Mouse (Mus musculus): ENCODE results near the gene Myom1. TPM values are rescaled to one million over a fixed set of nuclear protein-coding genes. Genes with fewer than 3 reads are reported as not detected.

The Myom1 gene
- polyA plus RNA-seq, 1 experiment from 2014 or later = 10.9 TPM

DNA sequence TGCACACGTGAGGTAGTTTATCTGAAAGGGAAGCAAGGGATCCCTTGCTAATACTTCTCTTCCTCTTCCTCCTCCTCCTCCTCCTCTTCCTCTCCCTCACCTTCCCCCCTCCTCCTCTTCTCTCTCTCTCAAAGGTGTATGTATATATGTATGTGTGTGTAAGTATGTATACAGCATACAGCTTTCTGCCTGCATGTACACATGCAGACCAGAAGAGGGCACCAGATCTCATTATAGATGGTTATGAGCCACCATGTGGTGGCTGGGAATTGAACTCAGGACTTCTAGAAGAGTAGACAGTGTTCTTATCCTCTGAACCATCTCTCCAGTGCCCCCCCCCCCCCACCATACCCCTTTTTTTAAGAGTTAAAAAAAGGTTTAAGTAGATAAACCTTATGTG lies 40.2 kb downstream of the Myom1 start:
- no peak overlapping the region for H3K4me3 ChIP-seq
- H3K36me3 ChIP-seq = no peaks in the 10 kb centered on the region
- H3K4me1 ChIP-seq = peaks cover 10% of the 10 kb centered on the region; the same call in 1 of the 2 replicates
- 76% methylated on average over 1 of the region's 1 CpGs for WGBS
- no peaks in the 10 kb centered on the region for H3K9me3 ChIP-seq
- ATAC-seq (ENCODE audit: borderline replicate concordance, extremely low read depth, low FRiP score, low TSS enrichment) = no peak
- no peaks in the 10 kb centered on the region for H3K27me3 ChIP-seq
- no peak overlapping the region for H3K27ac ChIP-seq
- H3K9ac ChIP-seq = no peak overlapping the region
- no peak overlapping the region for H3K4me2 ChIP-seq

DNA sequence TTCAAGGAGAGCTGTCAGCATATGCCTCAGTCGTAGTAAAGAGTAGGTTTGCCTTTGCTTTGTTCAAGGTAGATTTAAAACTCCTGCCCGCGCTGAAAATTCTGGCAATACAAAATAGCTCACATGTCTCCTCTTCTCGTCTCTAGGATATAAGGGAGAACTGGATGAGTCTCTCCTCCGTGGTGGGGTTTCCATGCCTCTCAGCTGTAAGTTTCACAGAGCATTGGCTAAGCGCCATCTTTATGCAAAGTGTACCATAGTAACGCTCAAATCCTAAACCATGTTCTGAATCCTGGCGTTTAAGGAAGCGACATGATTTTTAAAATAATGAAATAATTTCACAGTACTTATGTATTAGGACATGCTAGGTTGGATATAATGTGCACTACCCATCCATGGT lies 43.2 kb downstream of the Myom1 start:
- no peak for ATAC-seq (ENCODE audit: borderline replicate concordance, extremely low read depth, low FRiP score, low TSS enrichment)
- no peak overlapping the region for H3K4me3 ChIP-seq
- H3K27ac ChIP-seq = no peak overlapping the region
- 81% methylated on average over 9 of the region's 9 CpGs for whole genome bisulfite sequencing
- 0 out of 2 replicates have a peak, but pooled peaks cover under 1% of the 10 kb centered on the region for H3K4me1 ChIP-seq
- H3K36me3 ChIP-seq = no peaks in the 10 kb centered on the region
- H3K4me2 ChIP-seq = no peak overlapping the region
- H3K9me3 ChIP-seq = no peaks in the 10 kb centered on the region
- H3K9ac ChIP-seq = no peak overlapping the region
- no peaks in the 10 kb centered on the region for H3K27me3 ChIP-seq

DNA sequence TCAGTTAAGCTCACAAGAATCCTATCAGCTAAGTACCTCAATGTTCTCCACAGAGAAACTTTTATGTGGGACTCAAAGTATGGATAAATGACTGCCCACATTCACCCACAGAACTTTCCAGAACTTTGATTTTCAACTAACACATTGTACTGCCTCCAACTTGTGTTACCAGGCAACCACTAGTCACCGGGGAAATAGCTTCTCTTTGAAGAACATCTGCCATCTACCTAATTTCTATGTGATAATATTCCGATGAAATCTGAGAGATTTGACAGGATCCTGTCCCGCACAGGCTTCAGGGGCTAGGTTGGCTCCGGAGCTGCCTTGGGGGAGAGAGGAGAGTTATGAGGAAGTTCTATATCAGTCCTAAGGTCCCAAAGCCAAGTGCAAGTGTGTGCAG lies 44.4 kb downstream of the Myom1 start:
- Histone ChIP-seq H3K9ac (no peak overlapping the region), H3K27ac (no peak overlapping the region), H3K4me2 (no peak overlapping the region), H3K27me3 (no peaks in the 10 kb centered on the region), H3K4me1 (no peaks in the 10 kb centered on the region), H3K9me3 (no peaks in the 10 kb centered on the region), H3K36me3 (no peaks in the 10 kb centered on the region), H3K4me3 (no peak overlapping the region)
- ATAC-seq (ENCODE audit: borderline replicate concordance, extremely low read depth, low FRiP score, low TSS enrichment) = no peak
- 87% methylated on average over 4 of the region's 4 CpGs for WGBS

DNA sequence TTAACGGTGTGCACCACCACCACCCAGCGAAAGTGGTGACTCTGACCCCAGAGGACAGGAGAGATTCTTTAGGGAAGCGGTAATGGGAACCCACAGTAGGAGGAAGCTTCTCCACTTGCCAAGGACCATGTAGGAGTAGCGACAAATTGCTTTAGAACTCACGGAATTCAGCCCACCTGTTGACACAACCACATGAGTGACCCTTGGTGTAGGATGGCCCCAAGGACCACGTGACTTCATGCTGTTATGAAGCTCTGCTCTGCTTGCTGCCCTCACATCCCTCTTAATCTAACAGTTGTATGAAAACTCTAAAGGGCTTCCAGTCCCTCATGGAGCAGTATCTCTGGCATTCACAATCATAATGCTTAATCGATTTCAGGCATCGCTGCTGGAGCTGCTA lies 46.9 kb downstream of the Myom1 start:
- Histone ChIP-seq H3K27ac (no peak overlapping the region), H3K4me2 (no peak overlapping the region), H3K9me3 (no peaks in the 10 kb centered on the region), H3K4me1 (no peaks in the 10 kb centered on the region), H3K36me3 (no peaks in the 10 kb centered on the region), H3K9ac (no peak overlapping the region), H3K4me3 (no peak overlapping the region), H3K27me3 (no peaks in the 10 kb centered on the region)
- 84% methylated on average over 8 of the region's 8 CpGs for WGBS
- no peak for ATAC-seq (ENCODE audit: borderline replicate concordance, extremely low read depth, low FRiP score, low TSS enrichment)

DNA sequence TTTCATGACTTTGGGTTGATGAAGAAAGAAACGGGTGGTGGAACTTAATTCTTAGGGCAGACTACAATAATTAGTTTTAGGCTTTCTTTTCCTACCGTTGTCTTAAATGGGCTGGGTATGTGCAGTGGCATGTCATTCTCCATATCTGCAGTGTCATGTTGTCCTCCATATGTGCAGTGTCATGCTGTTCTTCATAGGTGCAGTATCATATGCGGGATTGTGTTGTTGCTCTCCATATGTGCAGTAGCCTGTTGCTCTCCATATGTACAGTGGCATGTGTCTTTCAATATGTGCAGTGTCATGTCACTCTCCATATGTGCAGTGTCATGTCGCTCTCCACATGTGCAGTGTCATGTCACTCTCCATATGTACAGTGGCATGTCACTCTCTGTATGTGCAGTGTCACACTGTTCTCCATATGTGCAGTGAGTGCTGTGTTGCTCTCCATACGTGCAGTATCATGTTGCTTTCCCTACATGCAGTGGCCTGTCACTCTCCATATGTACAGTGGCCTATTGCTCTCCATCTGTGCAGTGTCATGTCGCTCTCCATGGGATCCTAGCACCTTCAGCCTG lies 50.8 kb downstream of the Myom1 start:
- Histone ChIP-seq H3K4me1 (no peaks in the 10 kb centered on the region), H3K27ac (no peak overlapping the region), H3K36me3 (no peaks in the 10 kb centered on the region), H3K4me2 (no peak overlapping the region), H3K9ac (no peak overlapping the region), H3K9me3 (no peaks in the 10 kb centered on the region), H3K4me3 (no peak overlapping the region), H3K27me3 (no peaks in the 10 kb centered on the region)
- ATAC-seq (ENCODE audit: borderline replicate concordance, extremely low read depth, low FRiP score, low TSS enrichment) = no peak
- WGBS = 90% methylated on average over 6 of the region's 6 CpGs

DNA sequence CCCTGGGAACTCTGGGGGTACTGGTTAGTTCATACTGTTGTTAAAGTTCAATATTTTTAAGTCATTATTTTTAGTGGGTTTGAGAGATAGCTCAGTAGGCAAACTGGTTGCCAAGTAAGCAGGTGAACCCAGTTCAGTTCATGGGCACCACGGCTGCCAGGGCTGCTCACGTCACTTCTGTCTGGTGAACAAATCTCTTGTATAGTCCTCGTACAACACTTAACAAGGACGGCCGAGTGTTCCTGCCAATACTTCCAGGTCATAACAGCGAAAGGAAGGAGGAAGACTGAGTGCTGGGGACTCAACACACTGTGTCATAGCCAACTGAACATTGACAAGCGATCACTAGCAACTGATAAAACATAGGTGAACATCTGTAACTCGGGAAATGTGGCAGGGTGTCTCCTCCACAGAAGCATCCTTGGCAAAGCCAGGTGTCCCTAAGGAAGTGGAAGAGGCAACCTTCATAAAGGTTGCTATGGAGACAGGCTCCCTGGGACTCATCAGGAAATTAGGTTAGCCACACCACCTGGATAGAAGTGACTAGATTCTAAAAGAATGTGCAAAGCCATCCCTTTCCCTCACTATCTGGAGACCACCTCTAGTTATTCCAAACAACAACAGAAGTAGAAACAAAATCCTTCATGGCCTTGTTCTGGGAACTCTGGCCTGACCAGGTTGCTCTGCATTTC lies 52.9 kb downstream of the Myom1 start:
- no peaks in the 10 kb centered on the region for H3K27me3 ChIP-seq
- no peak overlapping the region for H3K4me2 ChIP-seq
- no peaks in the 10 kb centered on the region for H3K4me1 ChIP-seq
- H3K4me3 ChIP-seq = no peak overlapping the region
- no peak for ATAC-seq (ENCODE audit: borderline replicate concordance, extremely low read depth, low FRiP score, low TSS enrichment)
- H3K9ac ChIP-seq = no peak overlapping the region
- 68% methylated on average over 8 of the region's 8 CpGs for WGBS
- no peaks in the 10 kb centered on the region for H3K36me3 ChIP-seq
- no peak overlapping the region for H3K27ac ChIP-seq
- H3K9me3 ChIP-seq = no peaks in the 10 kb centered on the region

DNA sequence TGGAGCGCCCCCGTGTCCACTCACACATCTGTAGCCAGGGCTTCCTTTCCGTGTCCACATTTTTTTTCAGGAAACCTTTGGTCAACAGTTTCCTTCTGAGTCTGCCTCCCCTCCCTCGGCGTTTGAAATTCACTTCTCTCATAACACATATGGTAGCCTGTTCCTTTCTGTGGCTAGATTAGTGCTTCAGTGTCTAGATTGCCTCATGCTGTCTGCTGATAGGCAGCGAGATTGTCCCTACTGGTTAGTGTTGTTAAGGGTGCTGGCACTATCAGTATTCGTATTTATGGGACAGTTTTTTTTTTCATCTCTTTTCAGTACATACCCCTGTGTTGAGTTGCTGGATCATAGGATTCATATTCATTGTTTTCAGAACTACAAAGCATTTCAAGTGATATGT lies 54.0 kb downstream of the Myom1 start:
- Histone ChIP-seq H3K27ac (no peak overlapping the region), H3K27me3 (no peaks in the 10 kb centered on the region), H3K9ac (no peak overlapping the region), H3K36me3 (no peaks in the 10 kb centered on the region), H3K4me3 (no peak overlapping the region), H3K9me3 (no peaks in the 10 kb centered on the region), H3K4me2 (no peak overlapping the region), H3K4me1 (no peaks in the 10 kb centered on the region)
- ATAC-seq (ENCODE audit: borderline replicate concordance, extremely low read depth, low FRiP score, low TSS enrichment) = no peak
- WGBS = 41% methylated on average over 7 of the region's 7 CpGs

DNA sequence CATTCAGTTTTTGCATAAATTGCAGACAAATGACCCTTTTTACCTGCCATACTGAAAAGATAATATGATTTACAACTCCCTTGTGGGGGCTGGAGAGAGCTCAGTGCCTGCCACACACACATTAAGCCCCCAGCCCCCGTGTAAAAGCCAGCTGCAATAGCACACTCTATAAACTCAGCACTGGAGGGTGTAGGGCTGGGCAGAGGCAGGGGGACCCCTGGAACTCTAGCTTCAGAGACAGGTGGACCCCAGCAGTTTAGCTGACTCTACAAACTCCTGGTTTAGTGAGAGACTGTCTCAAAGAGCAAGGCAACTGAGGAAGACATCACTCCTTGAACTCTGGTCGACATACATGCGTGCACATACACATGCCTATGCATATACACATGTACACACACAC lies 55.3 kb downstream of the Myom1 start:
- Histone ChIP-seq H3K4me2 (no peak overlapping the region), H3K27me3 (no peaks in the 10 kb centered on the region), H3K36me3 (no peaks in the 10 kb centered on the region), H3K9me3 (no peaks in the 10 kb centered on the region), H3K9ac (no peak overlapping the region), H3K4me1 (no peaks in the 10 kb centered on the region), H3K4me3 (no peak overlapping the region), H3K27ac (no peak overlapping the region)
- 79% methylated on average over 3 of the region's 3 CpGs for WGBS
- no peak for ATAC-seq (ENCODE audit: borderline replicate concordance, extremely low read depth, low FRiP score, low TSS enrichment)

DNA sequence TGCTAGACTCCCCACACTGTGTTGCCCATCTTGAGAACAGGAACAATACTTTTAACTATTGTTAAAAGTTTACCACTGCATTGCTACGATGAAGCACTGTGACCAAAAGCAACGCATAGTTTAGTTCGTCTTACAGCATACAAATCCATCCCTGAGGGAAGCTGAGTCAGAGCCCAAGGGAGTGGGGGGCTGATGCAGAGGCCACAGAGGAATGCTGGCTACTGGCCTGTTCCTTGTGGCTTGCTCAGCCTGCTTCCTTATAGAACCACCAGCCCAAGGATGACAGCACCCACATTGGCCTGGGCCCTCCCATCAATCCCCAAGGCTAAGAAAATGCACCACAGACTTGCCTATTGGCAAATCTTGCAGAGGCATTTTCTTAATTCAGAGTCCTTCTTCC lies 56.8 kb downstream of the Myom1 start:
- H3K4me1 ChIP-seq = no peaks in the 10 kb centered on the region
- H3K27ac ChIP-seq = no peak overlapping the region
- no peak overlapping the region for H3K9ac ChIP-seq
- no peak for ATAC-seq (ENCODE audit: borderline replicate concordance, extremely low read depth, low FRiP score, low TSS enrichment)
- H3K36me3 ChIP-seq = no peaks in the 10 kb centered on the region
- no peaks in the 10 kb centered on the region for H3K9me3 ChIP-seq
- 79% methylated on average over 3 of the region's 3 CpGs for WGBS
- no peak overlapping the region for H3K4me3 ChIP-seq
- no peaks in the 10 kb centered on the region for H3K27me3 ChIP-seq
- H3K4me2 ChIP-seq = no peak overlapping the region

DNA sequence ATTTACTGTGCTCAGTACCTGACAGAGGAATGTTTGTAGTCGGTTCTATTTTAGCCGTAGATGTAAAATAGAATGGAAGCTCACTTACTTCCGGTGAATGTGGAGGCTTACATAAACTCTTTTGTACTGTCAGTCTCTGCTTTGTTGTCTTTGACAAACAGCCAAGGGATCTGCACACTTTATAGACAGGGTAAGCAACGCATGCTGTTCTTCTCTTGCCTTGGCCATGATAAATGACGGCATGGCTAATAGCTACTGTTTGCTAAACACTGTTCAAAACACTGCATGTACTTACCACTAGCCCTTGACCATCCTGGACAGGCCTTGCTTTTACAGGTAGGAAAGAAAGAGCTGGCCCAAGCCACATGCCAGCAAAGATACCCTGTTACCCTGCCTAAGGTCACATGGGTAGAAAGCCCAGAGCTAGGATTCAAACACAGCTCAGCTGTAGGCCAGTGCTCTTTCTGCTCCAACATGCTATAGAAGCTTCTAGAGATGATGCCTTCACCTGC lies 59.7 kb downstream of the Myom1 start:
- no peak overlapping the region for H3K27ac ChIP-seq
- no peaks in the 10 kb centered on the region for H3K27me3 ChIP-seq
- no peak overlapping the region for H3K4me2 ChIP-seq
- no peak overlapping the region for H3K9ac ChIP-seq
- no peak overlapping the region for H3K4me3 ChIP-seq
- ATAC-seq (ENCODE audit: borderline replicate concordance, extremely low read depth, low FRiP score, low TSS enrichment) = no peak
- no peaks in the 10 kb centered on the region for H3K4me1 ChIP-seq
- no peaks in the 10 kb centered on the region for H3K9me3 ChIP-seq
- 62% methylated on average over 5 of the region's 5 CpGs for WGBS
- H3K36me3 ChIP-seq = no peaks in the 10 kb centered on the region

DNA sequence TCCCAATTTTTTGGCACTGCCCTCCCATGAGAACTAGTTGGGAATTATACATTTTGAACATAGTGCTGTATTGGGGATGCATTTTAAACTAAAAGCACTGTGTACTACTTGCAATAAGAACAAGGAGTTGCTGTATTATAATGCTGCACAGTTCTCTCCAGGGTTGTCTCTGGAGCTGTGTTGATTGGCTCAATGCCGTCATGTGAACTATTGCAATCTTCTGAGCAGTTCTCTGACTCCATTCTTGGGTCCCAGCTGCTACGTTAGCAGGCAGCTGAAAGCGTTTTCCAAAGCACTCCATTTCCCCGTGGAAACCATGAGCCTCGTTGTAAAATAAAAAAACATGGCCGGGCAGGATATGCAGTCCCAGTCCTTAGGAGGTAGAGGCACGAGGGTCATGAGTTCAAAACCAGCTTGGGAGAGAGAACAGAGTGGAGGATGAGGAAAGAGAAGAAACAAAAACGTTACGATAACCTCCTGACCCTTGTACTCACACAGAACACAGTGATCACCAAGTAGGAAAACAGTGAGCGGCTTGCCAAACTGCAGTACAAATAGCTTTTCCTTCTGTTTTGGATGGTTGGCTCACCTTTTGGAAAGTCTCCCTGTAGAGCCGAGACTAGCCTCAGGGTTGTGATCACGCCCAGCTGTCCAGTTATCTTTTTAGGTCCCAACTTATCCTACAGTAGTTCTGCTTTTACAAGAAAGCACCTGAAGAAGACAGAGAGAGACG lies 60.6 kb downstream of the Myom1 start:
- Histone ChIP-seq H3K4me3 (no peak overlapping the region), H3K4me1 (no peaks in the 10 kb centered on the region), H3K36me3 (no peaks in the 10 kb centered on the region), H3K9me3 (no peaks in the 10 kb centered on the region), H3K4me2 (no peak overlapping the region), H3K27me3 (no peaks in the 10 kb centered on the region; the same call in 1 of the 2 replicates), H3K9ac (no peak overlapping the region), H3K27ac (no peak overlapping the region)
- WGBS = 55% methylated on average over 13 of the region's 13 CpGs
- no peak for ATAC-seq (ENCODE audit: borderline replicate concordance, extremely low read depth, low FRiP score, low TSS enrichment)

DNA sequence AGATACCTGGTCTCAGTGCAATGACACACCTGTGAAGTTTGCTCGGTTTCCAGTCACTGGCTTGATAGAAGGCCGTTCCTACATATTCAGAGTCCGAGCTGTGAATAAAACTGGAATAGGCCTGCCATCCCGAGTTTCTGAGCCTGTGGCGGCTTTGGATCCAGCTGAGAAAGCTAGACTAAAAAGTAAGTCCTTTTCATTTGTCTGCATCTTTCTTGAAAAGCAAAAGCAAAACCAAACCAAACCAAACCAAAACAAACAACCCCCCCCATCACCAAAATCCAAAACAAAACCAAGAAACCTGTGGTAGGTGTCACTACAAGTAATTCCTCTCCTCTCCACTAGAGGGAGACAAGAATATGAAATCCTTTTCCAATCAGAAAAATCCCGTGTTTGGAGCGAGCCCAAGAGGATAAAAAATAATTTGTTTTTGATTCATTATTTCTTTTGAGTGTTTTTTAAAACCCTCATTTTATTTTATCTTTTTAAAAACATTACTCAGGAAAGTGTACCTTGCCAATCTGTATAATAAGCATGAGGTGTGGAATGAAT lies 62.1 kb downstream of the Myom1 start:
- no peak overlapping the region for H3K4me2 ChIP-seq
- no peaks in the 10 kb centered on the region for H3K9me3 ChIP-seq
- H3K9ac ChIP-seq = no peak overlapping the region
- no peaks in the 10 kb centered on the region for H3K36me3 ChIP-seq
- no peaks in the 10 kb centered on the region; the same call in 1 of the 2 replicates for H3K27me3 ChIP-seq
- H3K4me1 ChIP-seq = no peaks in the 10 kb centered on the region
- ATAC-seq (ENCODE audit: borderline replicate concordance, extremely low read depth, low FRiP score, low TSS enrichment) = no peak
- no peak overlapping the region for H3K27ac ChIP-seq
- no peak overlapping the region for H3K4me3 ChIP-seq
- WGBS = 53% methylated on average over 7 of the region's 7 CpGs
